Mouse (Mus musculus) cerebellum, adult 9-11 months (tissue): Measurements from ENCODE around the gene Metap2.

Experiments
- DNase-seq: peaks from one replicate; pipeline ENCODE4 v3.0.0; 2022

Metap2 gene

GRCm38 (mm10) chr10:93897043-93897646 is at the start of gene Metap2:
Metap2 (minus strand) TSS chr10:93897093.
- no peak for DNase-seq

GRCm38 (mm10) chr10:93945843-93946499 is 49.1 kb upstream of the Metap2 start:
- no peak for DNase-seq

GRCm38 (mm10) chr10:93945364-93945763 is 48.5 kb upstream of the Metap2 start:
- peak; percentile 61 for DNase-seq

GRCm38 (mm10) chr10:93944241-93944640 is 47.3 kb upstream of the Metap2 start:
- DNase-seq, result no peak

- DNase-seq, result no peak
Measured at GRCm38 (mm10) chr10:93940279-93940678, 43.4 kb upstream of the Metap2 start.

- DNase-seq, result no peak
Measured at GRCm38 (mm10) chr10:93939676-93940075, 42.8 kb upstream of the Metap2 start.

GRCm38 (mm10) chr10:93938844-93939271 is 42.0 kb upstream of the Metap2 start:
- no peak for DNase-seq

- no peak for DNase-seq
Measured at GRCm38 (mm10) chr10:93933980-93934379, 37.1 kb upstream of the Metap2 start.

- DNase-seq, result no peak
Measured at GRCm38 (mm10) chr10:93932861-93933260, 36.0 kb upstream of the Metap2 start.

- no peak for DNase-seq
Measured at GRCm38 (mm10) chr10:93932020-93932419, 35.1 kb upstream of the Metap2 start.

- DNase-seq, result no peak
Measured at GRCm38 (mm10) chr10:93931431-93931830, 34.5 kb upstream of the Metap2 start.

- no peak for DNase-seq
Measured at GRCm38 (mm10) chr10:93930236-93930824, 33.4 kb upstream of the Metap2 start.

- DNase-seq, result no peak
Measured at GRCm38 (mm10) chr10:93924666-93925065, 27.8 kb upstream of the Metap2 start.

- no peak for DNase-seq
Measured at GRCm38 (mm10) chr10:93921160-93921559, 24.3 kb upstream of the Metap2 start.

- DNase-seq, result peak; percentile 33
Measured at GRCm38 (mm10) chr10:93919227-93919626, 22.3 kb upstream of the Metap2 start.

GRCm38 (mm10) chr10:93918701-93919100 is 21.8 kb upstream of the Metap2 start:
- DNase-seq, result no peak

GRCm38 (mm10) chr10:93918087-93918486 is 21.2 kb upstream of the Metap2 start:
- no peak for DNase-seq

- DNase-seq, result no peak
Measured at GRCm38 (mm10) chr10:93916778-93917177, 19.9 kb upstream of the Metap2 start.

GRCm38 (mm10) chr10:93915531-93916275 is 18.8 kb upstream of the Metap2 start:
- no peak for DNase-seq

- no peak for DNase-seq
Measured at GRCm38 (mm10) chr10:93913525-93913924, 16.6 kb upstream of the Metap2 start.

- DNase-seq, result no peak
Measured at GRCm38 (mm10) chr10:93912917-93913316, 16.0 kb upstream of the Metap2 start.

- DNase-seq, result no peak
Measured at GRCm38 (mm10) chr10:93912136-93912855, 15.4 kb upstream of the Metap2 start.

- DNase-seq, result no peak
Measured at GRCm38 (mm10) chr10:93911326-93911725, 14.4 kb upstream of the Metap2 start.
